Mouse (Mus musculus) kidney, adult 2 months (tissue): Measurements from ENCODE around the gene Rhobtb1. TPM values are rescaled to one million over a fixed set of nuclear protein-coding genes. Genes with fewer than 3 reads are reported as not detected.

Experiments used
- DNase-seq: peaks from one replicate; pipeline ENCODE4 v3.0.0; 2021
- H3K27ac ChIP-seq: fragments of 200-500 bp; 2 replicates; pipeline ENCODE4 v1.5.1; 2012; ENCODE audit warnings: low read depth, low read length, control low read depth, inconsistent platforms; ENCODE audit not compliant: insufficient read depth
- H3K27me3 ChIP-seq: fragments of 200-500 bp; replicated peaks from 2 replicates; pipeline ENCODE4 v1.6.1; 2012; ENCODE audit warnings: mild to moderate bottlenecking, moderate library complexity, low read length, inconsistent platforms; ENCODE audit not compliant: control insufficient read depth, insufficient read depth
- H3K36me3 ChIP-seq: fragments of 200-500 bp; 2 replicates; pipeline ENCODE4 v1.6.1; 2012; ENCODE audit warnings: mild to moderate bottlenecking, moderate library complexity, low read length, inconsistent platforms; ENCODE audit not compliant: control insufficient read depth, insufficient read depth
- H3K4me1 ChIP-seq: fragments of 200-500 bp; 2 replicates; pipeline ENCODE4 v1.6.1; 2011; ENCODE audit warnings: low read length; ENCODE audit not compliant: control insufficient read depth, insufficient read depth
- H3K4me3 ChIP-seq: fragments of 200-500 bp; 2 replicates; pipeline ENCODE4 v1.5.1; 2011; ENCODE audit warnings: mild to moderate bottlenecking, low read depth, low read length, control low read depth; ENCODE audit not compliant: insufficient read depth
- CTCF ChIP-seq: fragments of 200-500 bp; conservative IDR thresholded peaks from 2 replicates; pipeline ENCODE4 v1.5.1; 2011; ENCODE audit warnings: low read depth, mild to moderate bottlenecking, control low read depth, low read length, moderate library complexity, mixed read lengths; ENCODE audit not compliant: insufficient read depth, insufficient read length
- POLR2A ChIP-seq: fragments of 200-500 bp; IDR thresholded peaks from one replicate; pipeline ENCODE4 v1.6.1; 2011; ENCODE audit warnings: low read depth, low read length, control low read depth
- WGBS: fragments of 180-500 bp; shearing (Covaris S2); methylation state at CpG from one replicate; pipeline ENCODE4 v1.1.7; 2018; 5-methylcytosine and 5-hydroxymethylcytosine counted together
- polyA plus RNA-seq: library from polyadenylated mRNA; depleted of rRNA; stranded (reverse); fragments of >200 nt; gene quantifications from 2 replicates; pipeline ENCODE4 v1.2.3, GENCODE M21; 2012

Gene Rhobtb1
- polyA plus RNA-seq, 1 experiment, result 20.6 TPM

DNA sequence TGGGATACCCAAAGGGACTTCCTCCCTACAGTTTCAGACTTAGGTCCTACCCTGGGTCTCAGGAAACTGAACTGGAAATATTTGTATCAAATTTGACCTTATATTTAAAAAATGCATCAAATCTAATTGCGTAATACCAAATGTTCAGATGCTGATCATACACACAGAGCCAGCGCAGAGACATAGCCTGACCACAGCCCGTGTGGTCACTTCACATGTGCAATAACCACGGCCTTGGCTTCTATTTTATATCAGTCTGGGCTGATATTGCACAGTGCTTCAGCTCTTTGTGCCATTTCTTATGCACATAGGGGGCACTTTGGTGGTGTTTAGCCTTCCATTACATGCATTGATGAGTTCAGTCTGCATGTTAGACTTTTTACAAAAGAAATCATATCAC lies 72.0 kb downstream of the Rhobtb1 start:
- Histone ChIP-seq H3K36me3 (no peaks in the 10 kb centered on the region), H3K4me1 (peaks cover 14% of the 10 kb centered on the region), H3K27me3 (no peaks in the 10 kb centered on the region), H3K27ac (no peak overlapping the region), H3K4me3 (no peak overlapping the region)
- DNase-seq, result no peak
- 95% methylated on average over 4 of the region's 4 CpGs for WGBS
- TF ChIP-seq CTCF (no peak), POLR2A (no peak)

DNA sequence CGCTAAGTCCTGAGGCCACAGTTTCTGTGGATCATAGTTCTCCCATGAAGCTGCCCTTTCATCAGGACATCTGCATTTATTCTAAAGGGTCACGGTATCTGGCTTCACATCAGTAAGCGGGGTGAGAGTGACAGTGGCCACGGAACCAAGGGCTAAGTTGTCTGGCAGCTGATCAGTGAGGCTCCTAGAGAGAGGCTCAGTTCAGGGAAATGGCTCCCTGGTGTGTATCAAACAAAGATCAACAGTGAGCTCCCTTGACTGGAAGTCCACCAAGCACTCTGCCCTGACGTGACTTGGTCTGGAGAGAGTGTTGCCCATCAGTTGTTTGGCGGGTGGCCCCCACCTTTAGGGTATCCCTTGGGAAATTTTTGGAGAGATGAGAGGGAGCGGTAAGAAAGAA lies 73.0 kb downstream of the Rhobtb1 start:
- 73% methylated on average over 7 of the region's 7 CpGs for WGBS
- H3K4me1 ChIP-seq, result peaks cover 11% of the 10 kb centered on the region
- DNase-seq, result no peak
- no peak overlapping the region for H3K4me3 ChIP-seq
- no peak for TF ChIP-seq CTCF
- no peak for TF ChIP-seq POLR2A
- H3K27me3 ChIP-seq, result no peaks in the 10 kb centered on the region
- no peaks in the 10 kb centered on the region for H3K36me3 ChIP-seq
- no peak overlapping the region for H3K27ac ChIP-seq

DNA sequence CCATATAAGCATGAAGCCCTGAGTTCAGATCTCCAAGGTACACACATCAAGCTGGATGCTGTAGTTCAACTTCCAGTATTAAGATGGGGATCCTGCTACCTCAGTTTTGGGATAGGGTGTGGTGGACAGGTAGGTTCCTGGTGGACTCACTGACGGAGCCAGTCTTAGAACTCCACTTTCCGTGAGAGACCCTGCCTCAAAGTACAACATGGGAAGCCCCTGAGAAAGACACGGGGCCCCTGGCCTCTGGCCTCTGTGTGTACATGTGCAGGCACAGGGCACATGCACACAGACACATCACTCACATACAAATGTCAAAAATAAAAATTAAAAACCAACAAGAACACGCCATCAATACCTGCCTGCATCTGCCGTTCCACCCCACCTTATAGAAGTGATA lies 74.2 kb downstream of the Rhobtb1 start:
- TF ChIP-seq POLR2A (no peak), CTCF (no peak)
- 94% methylated on average over 5 of the region's 5 CpGs for WGBS
- Histone ChIP-seq H3K4me3 (no peak overlapping the region), H3K4me1 (no peaks in the 10 kb centered on the region), H3K27me3 (no peaks in the 10 kb centered on the region), H3K27ac (no peak overlapping the region), H3K36me3 (no peaks in the 10 kb centered on the region)
- DNase-seq, result no peak

DNA sequence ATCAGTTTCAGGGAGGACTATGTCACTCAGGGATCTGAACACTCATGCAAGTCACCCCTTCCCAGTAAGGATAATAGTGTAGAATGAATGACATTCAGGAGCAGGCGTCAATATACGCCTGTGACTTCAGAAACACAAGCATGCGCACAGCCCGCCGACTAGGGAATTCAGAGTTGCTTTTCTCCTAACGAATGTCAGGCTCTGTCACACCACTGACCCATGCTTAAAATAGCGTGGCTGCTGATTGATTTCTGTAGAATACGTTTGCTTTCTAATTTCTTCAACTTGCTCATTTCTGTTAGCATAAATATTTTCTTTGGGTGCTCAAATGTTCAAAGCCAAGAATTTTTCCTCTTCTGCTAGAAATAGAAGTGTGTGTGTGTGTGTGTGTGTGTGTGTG lies 74.7 kb downstream of the Rhobtb1 start:
- 73% methylated on average over 8 of the region's 8 CpGs for WGBS
- DNase-seq, result no peak
- Histone ChIP-seq H3K27ac (no peak overlapping the region), H3K36me3 (no peaks in the 10 kb centered on the region), H3K27me3 (no peaks in the 10 kb centered on the region), H3K4me1 (no peaks in the 10 kb centered on the region), H3K4me3 (no peak overlapping the region)
- no peak for TF ChIP-seq POLR2A

DNA sequence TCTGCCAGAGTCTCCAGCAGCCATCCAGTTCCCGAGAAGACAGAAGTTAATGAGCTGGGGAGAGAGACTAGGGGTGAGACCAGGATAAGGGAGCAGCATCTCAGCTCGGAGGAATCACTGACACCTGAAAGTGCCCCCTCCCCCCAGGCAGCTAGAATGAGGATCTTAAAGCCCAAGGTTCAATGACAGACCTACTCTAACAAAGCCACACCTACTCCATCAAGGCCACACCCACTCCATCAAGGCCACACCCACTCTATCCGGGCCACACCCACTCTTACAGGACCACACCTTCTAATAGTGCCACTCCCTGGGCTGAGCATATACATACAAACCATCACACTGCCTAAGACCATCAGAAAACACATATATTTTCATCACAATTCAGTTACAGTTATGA lies 86.0 kb downstream of the Rhobtb1 start:
- no peaks in the 10 kb centered on the region for H3K36me3 ChIP-seq
- peaks cover 7% of the 10 kb centered on the region; the same call in 1 of the 2 replicates for H3K4me1 ChIP-seq
- no peak overlapping the region for H3K27ac ChIP-seq
- TF ChIP-seq CTCF, result no peak
- TF ChIP-seq POLR2A, result no peak
- no peak for DNase-seq
- no peak overlapping the region for H3K4me3 ChIP-seq
- WGBS, result 55% methylated on average over 3 of the region's 3 CpGs
- no peaks in the 10 kb centered on the region for H3K27me3 ChIP-seq

DNA sequence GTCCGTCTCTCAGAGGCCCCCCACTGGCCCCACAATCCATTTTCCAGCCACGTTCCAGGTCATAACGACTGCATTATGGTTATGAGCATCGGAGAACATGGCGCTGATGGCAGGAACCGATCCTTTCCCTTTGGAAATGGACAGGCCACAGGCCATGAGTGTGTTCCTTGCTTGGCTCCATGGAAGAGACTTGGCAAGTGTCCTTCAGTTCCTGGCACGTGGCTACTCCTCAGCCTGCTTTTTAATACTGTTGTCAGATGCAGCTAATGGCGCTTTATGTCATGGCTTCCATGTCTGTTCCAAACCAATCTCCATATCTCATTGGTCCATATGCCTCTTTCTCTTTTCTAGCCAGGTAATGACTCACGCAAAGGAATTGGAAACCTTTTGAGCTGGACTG lies 86.5 kb downstream of the Rhobtb1 start:
- Histone ChIP-seq H3K4me3 (no peak overlapping the region), H3K36me3 (no peaks in the 10 kb centered on the region), H3K27ac (no peak overlapping the region), H3K27me3 (no peaks in the 10 kb centered on the region), H3K4me1 (peaks cover 7% of the 10 kb centered on the region; the same call in 1 of the 2 replicates)
- 91% methylated on average over 9 of the region's 9 CpGs for WGBS
- DNase-seq, result no peak
- TF ChIP-seq CTCF (no peak), POLR2A (no peak)

DNA sequence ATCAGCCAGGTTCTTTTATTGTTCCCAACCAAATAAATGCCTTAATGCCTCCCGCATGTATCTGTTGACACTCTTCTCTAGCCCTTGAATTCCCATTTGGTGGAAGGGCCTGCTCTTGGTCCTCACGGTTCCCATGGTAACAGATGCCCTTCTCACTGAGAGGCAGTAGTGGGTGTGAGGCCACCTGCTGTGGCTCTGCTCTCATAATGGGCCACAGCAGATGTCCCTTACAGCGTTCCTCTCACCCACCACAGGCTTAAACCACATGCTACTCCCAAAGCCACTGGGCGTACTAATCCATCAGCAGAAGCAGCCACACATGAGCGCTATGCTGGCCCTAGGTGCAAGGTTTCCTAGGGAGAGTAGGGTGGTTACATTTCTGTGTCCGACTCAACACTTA lies 87.1 kb downstream of the Rhobtb1 start:
- Histone ChIP-seq H3K4me1 (peaks cover 7% of the 10 kb centered on the region; the same call in 1 of the 2 replicates), H3K27me3 (no peaks in the 10 kb centered on the region), H3K36me3 (no peaks in the 10 kb centered on the region), H3K4me3 (no peak overlapping the region), H3K27ac (no peak overlapping the region)
- WGBS, result 79% methylated on average over 6 of the region's 6 CpGs
- no peak for DNase-seq
- no peak for TF ChIP-seq CTCF
- TF ChIP-seq POLR2A, result no peak

DNA sequence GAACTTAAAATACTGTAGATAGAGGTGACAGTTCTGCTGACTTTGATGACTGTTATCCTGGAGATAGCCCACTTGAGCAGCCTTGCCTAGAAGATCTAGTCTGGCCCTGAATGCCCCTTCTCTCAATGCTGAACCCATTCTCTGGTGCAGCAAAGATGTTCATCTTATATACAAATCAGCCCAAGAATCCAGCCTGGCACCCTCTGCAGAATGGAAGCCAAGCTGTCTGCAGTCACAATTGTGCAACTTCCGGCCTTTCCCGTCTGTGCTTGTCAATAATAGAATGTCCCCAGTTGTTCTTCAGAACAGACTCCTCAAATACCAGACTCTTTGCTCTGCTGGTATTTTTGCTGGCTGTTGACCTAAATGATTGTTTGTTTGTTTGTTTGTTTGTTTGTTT lies 89.3 kb downstream of the Rhobtb1 start:
- WGBS, result 81% methylated on average over 2 of the region's 2 CpGs

More for the DNA sequence above, 89.3 kb downstream of the Rhobtb1 start:
- Histone ChIP-seq H3K36me3 (no peaks in the 10 kb centered on the region), H3K4me3 (no peak overlapping the region), H3K27me3 (no peaks in the 10 kb centered on the region), H3K27ac (no peak overlapping the region), H3K4me1 (peaks cover 23% of the 10 kb centered on the region; the same call in 1 of the 2 replicates)
- TF ChIP-seq POLR2A (no peak), CTCF (no peak)
- peak; percentile 59 for DNase-seq
